Mouse (Mus musculus) embryonic facial prominence, embryonic 15.5 days (tissue): ENCODE measurements around the gene Fam196a. TPM values are rescaled to one million over a fixed set of nuclear protein-coding genes. Genes with fewer than 3 reads are reported as not detected.

Experiments
- ATAC-seq: fragments of 200-750 bp; cut with Nextera tagmentation; 2 replicates; pipeline ENCODE4 v1.8.0; 2017; ENCODE audit warnings: low read depth, moderate TSS enrichment; ENCODE audit not compliant: insufficient number of reproducible peaks, low FRiP score, low TSS enrichment
- H3K27ac ChIP-seq: fragments of 300-500 bp; sonication (generic); replicated peaks from 2 replicates; pipeline ENCODE4 v1.5.1; 2015; ENCODE audit warnings: mild to moderate bottlenecking, inconsistent platforms
- H3K27me3 ChIP-seq: fragments of 300-500 bp; sonication (generic); 2 replicates; pipeline ENCODE4 v1.6.1; 2015; ENCODE audit warnings: inconsistent platforms
- H3K36me3 ChIP-seq: fragments of 300-500 bp; sonication (generic); 2 replicates; pipeline ENCODE4 v1.6.1; 2015; ENCODE audit warnings: mild to moderate bottlenecking, inconsistent platforms
- H3K4me1 ChIP-seq: fragments of 300-500 bp; sonication (generic); 2 replicates; pipeline ENCODE4 v1.6.1; 2015; ENCODE audit warnings: inconsistent platforms
- H3K4me2 ChIP-seq: fragments of 300-500 bp; sonication (generic); replicated peaks from 2 replicates; pipeline ENCODE4 v1.6.1; 2015; ENCODE audit warnings: mild to moderate bottlenecking, inconsistent platforms
- H3K4me3 ChIP-seq: fragments of 300-500 bp; sonication (generic); replicated peaks from 2 replicates; pipeline ENCODE4 v1.5.1; 2015; ENCODE audit warnings: mild to moderate bottlenecking, inconsistent platforms
- H3K9ac ChIP-seq: fragments of 300-500 bp; sonication (generic); 2 replicates; pipeline ENCODE4 v1.6.1; 2015; ENCODE audit warnings: inconsistent platforms
- H3K9me3 ChIP-seq: fragments of 300-500 bp; sonication (generic); replicated peaks from 2 replicates; pipeline ENCODE4 v1.6.1; 2016; ENCODE audit warnings: inconsistent platforms
- whole genome bisulfite sequencing: fragments of 180-500 bp; shearing (Covaris S2); methylation state at CpG from one replicate; pipeline ENCODE4 v1.1.7; 2015; 5-methylcytosine and 5-hydroxymethylcytosine counted together
- polyA plus RNA-seq: library from polyadenylated mRNA; unstranded; fragments of >200 nt; fragmentation: Nextera tagmentation; extraction: Ambion mirVana; gene quantifications from 2 replicates; pipeline ENCODE4 v1.2.1, GENCODE M21; 2015

Fam196a gene
- polyA plus RNA-seq, 1 experiment from 2014 or later: 2.5 TPM

DNA sequence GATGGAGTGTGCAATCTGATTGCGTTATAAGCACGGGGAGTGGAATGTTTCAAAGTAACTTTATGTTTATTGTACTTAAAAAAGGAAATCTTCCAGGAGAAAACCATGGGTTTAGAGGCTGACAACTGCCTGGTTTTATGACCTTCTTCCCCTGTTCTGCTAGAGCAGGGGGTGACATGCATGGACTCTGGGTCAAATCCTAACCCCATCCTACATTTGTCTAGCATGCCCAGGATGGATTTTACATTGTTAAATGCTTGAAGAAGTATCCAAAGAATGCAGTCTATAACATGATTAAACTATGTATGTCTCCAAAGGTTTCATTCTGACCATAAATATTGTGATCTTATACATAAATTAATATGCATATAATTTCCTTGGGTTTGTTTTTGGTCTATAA lies 38.8 kb downstream of the Fam196a start:
- H3K27ac ChIP-seq: no peak overlapping the region
- H3K4me1 ChIP-seq: no peaks in the 10 kb centered on the region
- no peak overlapping the region for H3K4me2 ChIP-seq
- H3K36me3 ChIP-seq: 0 out of 2 replicates have a peak, but pooled peaks cover 3% of the 10 kb centered on the region
- no peaks in the 10 kb centered on the region for H3K27me3 ChIP-seq
- WGBS: 86% methylated on average over 2 of the region's 2 CpGs
- H3K9ac ChIP-seq: no peak overlapping the region
- no peak for ATAC-seq
- H3K9me3 ChIP-seq: no peaks in the 10 kb centered on the region
- H3K4me3 ChIP-seq: no peak overlapping the region

DNA sequence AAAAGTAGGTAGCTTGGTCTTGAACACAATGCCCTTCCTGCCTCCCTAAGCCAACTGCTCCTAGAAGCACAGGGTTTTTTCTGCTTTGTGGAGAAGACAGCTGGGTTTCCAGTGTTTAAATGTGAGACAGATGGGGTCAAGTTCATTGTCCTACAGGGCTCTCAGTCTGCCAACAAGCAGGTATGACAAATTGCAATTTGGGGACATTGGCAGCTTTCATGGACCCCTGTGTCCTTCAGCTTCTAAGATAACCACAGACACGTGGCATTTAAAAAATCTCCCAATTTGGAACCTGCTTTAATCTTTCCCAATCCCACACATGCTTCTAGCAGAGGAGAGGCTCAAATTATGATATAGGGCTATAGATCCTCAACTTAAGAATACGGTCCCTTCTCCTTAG lies 43.6 kb downstream of the Fam196a start:
- no peak overlapping the region for H3K27ac ChIP-seq
- peaks cover 3% of the 10 kb centered on the region; the same call in 1 of the 2 replicates for H3K36me3 ChIP-seq
- H3K4me2 ChIP-seq: no peak overlapping the region
- H3K9ac ChIP-seq: no peak overlapping the region
- no peaks in the 10 kb centered on the region for H3K4me1 ChIP-seq
- no peaks in the 10 kb centered on the region for H3K9me3 ChIP-seq
- no peak for ATAC-seq
- WGBS: 62% methylated on average over 2 of the region's 2 CpGs
- no peak overlapping the region for H3K4me3 ChIP-seq
- no peaks in the 10 kb centered on the region for H3K27me3 ChIP-seq

GRCm38 (mm10) chr7:134892972-134893371 lies 45.3 kb downstream of the Fam196a start:
- Histone ChIP-seq H3K27ac (no peak overlapping the region), H3K4me1 (no peaks in the 10 kb centered on the region), H3K27me3 (no peaks in the 10 kb centered on the region), H3K4me3 (no peak overlapping the region), H3K36me3 (peaks cover 2% of the 10 kb centered on the region; the same call in 1 of the 2 replicates), H3K9ac (no peak overlapping the region), H3K4me2 (no peak overlapping the region), H3K9me3 (no peaks in the 10 kb centered on the region)
- ATAC-seq: no peak
- WGBS: 92% methylated on average over 4 of the region's 4 CpGs

DNA sequence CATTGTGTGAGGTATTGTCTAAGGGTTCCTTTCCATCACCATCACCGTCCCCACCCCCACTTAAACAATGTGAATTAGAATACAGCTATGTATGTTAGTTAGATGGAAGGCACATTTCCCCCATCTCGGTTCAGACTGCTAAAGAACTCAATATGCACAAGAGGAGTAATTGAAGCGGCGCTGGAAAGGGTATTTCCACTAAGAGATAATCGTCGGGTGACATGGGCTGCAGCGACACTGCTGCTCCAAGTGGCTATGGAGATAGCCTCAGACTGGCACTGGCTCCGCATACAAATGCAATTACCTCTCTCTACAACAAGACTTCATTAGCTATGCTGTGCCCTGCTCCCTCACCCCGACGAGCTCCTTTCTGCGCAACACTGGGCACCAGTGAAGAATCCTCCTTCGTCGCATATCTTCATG lies 45.8 kb downstream of the Fam196a start:
- H3K4me3 ChIP-seq: no peak overlapping the region
- H3K9ac ChIP-seq: no peak overlapping the region
- H3K27me3 ChIP-seq: no peaks in the 10 kb centered on the region
- no peaks in the 10 kb centered on the region for H3K9me3 ChIP-seq
- H3K36me3 ChIP-seq: no peaks in the 10 kb centered on the region; the same call in 1 of the 2 replicates
- ATAC-seq: no peak
- WGBS: 94% methylated on average over 13 of the region's 13 CpGs
- no peak overlapping the region for H3K4me2 ChIP-seq
- H3K27ac ChIP-seq: no peak overlapping the region
- H3K4me1 ChIP-seq: no peaks in the 10 kb centered on the region

DNA sequence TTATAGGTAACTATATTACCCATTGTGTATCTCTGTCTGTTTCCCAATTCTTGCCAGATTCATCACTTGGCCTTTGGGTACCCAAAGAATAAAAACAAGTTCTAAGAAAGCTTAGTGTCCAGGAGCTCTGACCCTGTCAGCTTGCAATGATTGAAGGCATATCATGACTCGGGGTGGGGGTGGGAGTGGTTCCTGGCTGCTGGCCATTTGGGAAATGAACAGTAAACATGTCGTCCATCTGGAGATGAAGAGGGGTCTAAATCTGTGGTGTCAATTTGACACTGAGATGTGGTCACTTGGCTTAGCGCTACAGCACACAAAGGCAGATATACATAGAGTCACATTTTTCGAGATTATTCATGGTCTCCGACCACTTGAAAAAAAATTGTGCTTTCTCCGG lies 54.7 kb downstream of the Fam196a start:
- no peaks in the 10 kb centered on the region for H3K9me3 ChIP-seq
- H3K27ac ChIP-seq: no peak overlapping the region
- no peaks in the 10 kb centered on the region for H3K36me3 ChIP-seq
- H3K4me1 ChIP-seq: no peaks in the 10 kb centered on the region
- no peak overlapping the region for H3K4me2 ChIP-seq
- ATAC-seq: no peak
- no peak overlapping the region for H3K4me3 ChIP-seq
- H3K27me3 ChIP-seq: no peaks in the 10 kb centered on the region
- 68% methylated on average over 6 of the region's 6 CpGs for WGBS
- H3K9ac ChIP-seq: no peak overlapping the region

GRCm38 (mm10) chr7:134880431-134880830 lies 57.8 kb downstream of the Fam196a start:
- ATAC-seq: no peak
- Histone ChIP-seq H3K9ac (no peak overlapping the region), H3K4me3 (no peak overlapping the region), H3K4me2 (no peak overlapping the region), H3K27ac (no peak overlapping the region), H3K27me3 (no peaks in the 10 kb centered on the region), H3K36me3 (peaks cover 18% of the 10 kb centered on the region; the same call in 1 of the 2 replicates), H3K4me1 (no peaks in the 10 kb centered on the region), H3K9me3 (no peaks in the 10 kb centered on the region)
- 71% methylated on average over 6 of the region's 6 CpGs for WGBS

DNA sequence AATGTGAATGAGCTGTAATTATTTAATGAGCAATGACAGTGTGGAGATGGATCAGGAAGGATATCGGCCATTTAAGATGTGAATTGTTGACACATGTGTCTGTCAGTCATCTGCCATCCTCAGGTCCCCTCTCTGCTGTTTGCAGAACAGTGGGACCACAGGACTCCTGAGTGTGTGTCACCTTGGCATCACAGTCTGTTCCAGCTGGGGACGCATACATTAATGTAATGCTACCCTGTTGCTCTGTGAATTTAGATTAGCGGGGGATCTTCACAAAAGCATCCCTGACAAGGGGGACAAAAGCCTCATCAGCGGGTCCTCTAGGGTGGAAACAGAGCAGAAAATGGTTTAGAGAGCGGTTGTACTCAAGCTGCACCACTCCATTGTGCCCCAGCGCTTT lies 59.2 kb downstream of the Fam196a start:
- H3K4me1 ChIP-seq: no peaks in the 10 kb centered on the region
- H3K27ac ChIP-seq: no peak overlapping the region
- 74% methylated on average over 6 of the region's 6 CpGs for WGBS
- H3K27me3 ChIP-seq: no peaks in the 10 kb centered on the region
- no peak for ATAC-seq
- no peak overlapping the region for H3K4me2 ChIP-seq
- no peaks in the 10 kb centered on the region for H3K9me3 ChIP-seq
- H3K4me3 ChIP-seq: no peak overlapping the region
- H3K36me3 ChIP-seq: peaks cover 23% of the 10 kb centered on the region; the same call in 1 of the 2 replicates
- no peak overlapping the region for H3K9ac ChIP-seq

- Histone ChIP-seq H3K36me3 (peaks cover 23% of the 10 kb centered on the region; the same call in 1 of the 2 replicates), H3K27ac (no peak overlapping the region), H3K4me3 (no peak overlapping the region), H3K4me1 (no peaks in the 10 kb centered on the region), H3K27me3 (no peaks in the 10 kb centered on the region), H3K4me2 (no peak overlapping the region), H3K9ac (no peak overlapping the region), H3K9me3 (no peaks in the 10 kb centered on the region)
- no peak for ATAC-seq
- 90% methylated on average over 7 of the region's 7 CpGs for WGBS
Observed at GRCm38 (mm10) chr7:134872981-134873380, 65.2 kb downstream of the Fam196a start.

DNA sequence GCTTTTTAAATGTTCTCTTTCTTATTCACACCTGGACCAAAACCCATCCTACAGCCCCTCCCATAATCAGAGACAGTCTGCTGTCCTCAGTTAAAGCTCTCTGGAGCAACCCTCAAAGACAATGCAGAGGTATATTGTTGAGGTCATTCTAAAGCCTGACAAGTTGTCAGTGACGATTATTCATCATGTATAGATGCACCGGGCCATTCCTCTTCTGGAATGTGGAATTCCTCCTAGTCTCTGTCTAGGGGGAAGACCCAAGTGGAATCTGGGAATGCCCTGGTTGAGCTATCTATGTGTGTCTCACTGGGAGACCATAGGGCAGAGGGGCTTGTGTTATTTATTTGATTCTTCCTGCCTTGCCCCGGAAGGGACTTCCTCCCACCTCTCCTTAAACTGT lies 65.7 kb downstream of the Fam196a start:
- no peaks in the 10 kb centered on the region for H3K9me3 ChIP-seq
- peaks cover 23% of the 10 kb centered on the region; the same call in 1 of the 2 replicates for H3K36me3 ChIP-seq
- no peak for ATAC-seq
- H3K27me3 ChIP-seq: no peaks in the 10 kb centered on the region
- 79% methylated on average over 3 of the region's 3 CpGs for WGBS
- no peak overlapping the region for H3K4me3 ChIP-seq
- H3K27ac ChIP-seq: no peak overlapping the region
- H3K4me1 ChIP-seq: no peaks in the 10 kb centered on the region
- no peak overlapping the region for H3K4me2 ChIP-seq
- no peak overlapping the region for H3K9ac ChIP-seq

DNA sequence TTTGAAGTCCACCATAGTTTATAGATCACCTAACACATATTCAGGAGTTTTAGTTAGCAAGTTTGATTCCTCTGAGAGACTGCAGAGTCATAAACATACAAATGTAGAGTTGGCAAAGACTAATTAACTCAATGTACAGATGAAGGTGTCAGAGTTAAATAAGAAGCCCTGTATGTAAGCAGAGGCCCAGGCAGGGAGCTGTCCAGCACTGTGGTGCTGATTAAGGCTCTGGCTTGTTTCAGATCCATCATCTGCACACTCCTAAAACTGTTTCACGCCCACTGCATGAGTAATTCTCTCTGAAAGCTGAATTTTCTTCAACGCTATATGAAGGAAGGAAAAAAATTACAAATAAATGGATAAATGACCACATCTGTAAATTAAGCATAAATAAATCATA lies 74.1 kb downstream of the Fam196a start:
- no peak overlapping the region for H3K4me2 ChIP-seq
- no peaks in the 10 kb centered on the region for H3K36me3 ChIP-seq
- ATAC-seq: no peak
- no peaks in the 10 kb centered on the region for H3K4me1 ChIP-seq
- H3K27me3 ChIP-seq: no peaks in the 10 kb centered on the region
- no peaks in the 10 kb centered on the region for H3K9me3 ChIP-seq
- WGBS: 72% methylated on average over 2 of the region's 2 CpGs
- H3K27ac ChIP-seq: no peak overlapping the region
- no peak overlapping the region for H3K9ac ChIP-seq
- no peak overlapping the region for H3K4me3 ChIP-seq

DNA sequence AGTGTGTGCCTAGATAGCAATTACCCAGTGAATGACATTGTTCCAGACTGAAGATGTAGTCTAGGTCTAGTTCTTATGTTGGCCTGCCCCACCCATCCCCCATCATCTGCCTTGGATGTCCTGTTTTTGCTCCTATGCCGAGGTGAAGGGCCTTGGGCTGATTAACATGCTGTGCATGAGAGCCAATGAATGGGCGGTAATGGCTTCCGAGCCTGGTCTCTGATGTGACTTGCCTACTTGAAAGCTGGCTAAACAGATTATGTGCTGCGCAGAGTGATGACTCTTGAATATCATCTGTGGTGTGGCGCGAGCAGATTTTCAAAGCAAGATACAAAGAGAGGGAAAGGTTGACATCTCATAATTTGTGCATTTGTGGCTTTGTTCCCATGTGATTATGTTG lies 76.2 kb downstream of the Fam196a start:
- H3K36me3 ChIP-seq: no peaks in the 10 kb centered on the region
- no peak overlapping the region for H3K4me3 ChIP-seq
- ATAC-seq: no peak
- no peaks in the 10 kb centered on the region for H3K4me1 ChIP-seq
- H3K9ac ChIP-seq: no peak overlapping the region
- H3K9me3 ChIP-seq: no peaks in the 10 kb centered on the region
- no peak overlapping the region for H3K27ac ChIP-seq
- no peak overlapping the region for H3K4me2 ChIP-seq
- H3K27me3 ChIP-seq: no peaks in the 10 kb centered on the region
- WGBS: 77% methylated on average over 6 of the region's 6 CpGs

DNA sequence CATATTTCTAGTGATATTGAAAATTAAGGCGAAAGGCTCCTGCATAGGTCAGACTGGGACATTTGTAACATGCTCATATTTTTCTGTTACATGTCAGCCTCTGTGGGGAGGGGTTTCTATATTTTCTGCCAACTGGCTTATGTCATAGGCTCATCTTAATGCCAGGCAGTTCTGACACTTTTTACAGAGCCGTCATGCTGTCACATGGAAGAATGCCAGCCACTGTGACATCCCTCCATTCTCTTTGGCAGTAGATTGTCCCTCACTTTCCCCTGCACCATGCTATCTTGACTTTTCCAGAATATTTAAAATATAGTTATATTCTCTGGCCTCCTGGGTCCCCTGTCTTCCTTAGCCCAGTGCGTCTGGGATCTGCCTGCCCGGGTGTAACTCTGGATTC lies 95.5 kb downstream of the Fam196a start:
- no peak for ATAC-seq
- WGBS: 85% methylated on average over 4 of the region's 4 CpGs

More for the DNA sequence above, 95.5 kb downstream of the Fam196a start:
- no peak overlapping the region for H3K27ac ChIP-seq
- no peaks in the 10 kb centered on the region for H3K36me3 ChIP-seq
- H3K4me3 ChIP-seq: no peak overlapping the region
- H3K4me1 ChIP-seq: no peaks in the 10 kb centered on the region
- no peaks in the 10 kb centered on the region for H3K27me3 ChIP-seq
- H3K9ac ChIP-seq: no peak overlapping the region
- no peaks in the 10 kb centered on the region for H3K9me3 ChIP-seq
- H3K4me2 ChIP-seq: no peak overlapping the region
